Mouse (Mus musculus) frontal cortex, postnatal 10 days (tissue): Measurements from ENCODE around the gene Tspan11.

Source experiments
- DNase-seq, 2 experiments: peaks; one replicate each; pipeline ENCODE4 v3.0.0; 2022; ENCODE audit warnings: low spot score in 2 of 2, mixed read lengths in 1 of 2

The Tspan11 gene

GRCm38 (mm10) chr6:127887511-127888421 lies at the start of gene Tspan11:
Gene Tspan11, plus strand, starts transcription at chr6:127887589.
- DNase-seq: peak; percentile 46 to 52

- no peak for DNase-seq
Measured at GRCm38 (mm10) chr6:127837910-127838309, 49.5 kb upstream of the Tspan11 start.

- no peak for DNase-seq
Measured at GRCm38 (mm10) chr6:127839538-127839937, 47.9 kb upstream of the Tspan11 start.

GRCm38 (mm10) chr6:127840171-127840570 lies 47.2 kb upstream of the Tspan11 start:
- DNase-seq: no peak

GRCm38 (mm10) chr6:127841326-127841725 lies 46.1 kb upstream of the Tspan11 start:
- no peak for DNase-seq

- no peak for DNase-seq
Measured at GRCm38 (mm10) chr6:127846521-127846920, 40.9 kb upstream of the Tspan11 start.

GRCm38 (mm10) chr6:127849496-127849895 lies 37.9 kb upstream of the Tspan11 start:
- DNase-seq: no peak

- no peak for DNase-seq
Measured at GRCm38 (mm10) chr6:127851611-127852010, 35.8 kb upstream of the Tspan11 start.

GRCm38 (mm10) chr6:127853241-127853640 lies 34.1 kb upstream of the Tspan11 start:
- no peak for DNase-seq

GRCm38 (mm10) chr6:127853771-127854687 lies 33.4 kb upstream of the Tspan11 start:
- no peak for DNase-seq

- DNase-seq: no peak
Measured at GRCm38 (mm10) chr6:127854688-127855013, 32.7 kb upstream of the Tspan11 start.

GRCm38 (mm10) chr6:127855711-127856295 lies 31.6 kb upstream of the Tspan11 start:
- DNase-seq: no peak

GRCm38 (mm10) chr6:127861951-127862350 lies 25.4 kb upstream of the Tspan11 start:
- DNase-seq: no peak

GRCm38 (mm10) chr6:127865391-127865790 lies 22.0 kb upstream of the Tspan11 start:
- DNase-seq: no peak

- DNase-seq: no peak
Measured at GRCm38 (mm10) chr6:127868546-127868945, 18.8 kb upstream of the Tspan11 start.

GRCm38 (mm10) chr6:127869121-127869520 lies 18.3 kb upstream of the Tspan11 start:
- no peak for DNase-seq

GRCm38 (mm10) chr6:127870345-127871324 lies 16.8 kb upstream of the Tspan11 start:
- no peak for DNase-seq

GRCm38 (mm10) chr6:127871436-127871835 lies 16.0 kb upstream of the Tspan11 start:
- DNase-seq: no peak

- DNase-seq: no peak
Measured at GRCm38 (mm10) chr6:127872581-127872980, 14.8 kb upstream of the Tspan11 start.

- no peak for DNase-seq
Measured at GRCm38 (mm10) chr6:127875883-127876282, 11.5 kb upstream of the Tspan11 start.

- DNase-seq: no peak
Measured at GRCm38 (mm10) chr6:127876436-127876835, 11.0 kb upstream of the Tspan11 start.
